ENCODE assay signal across 31 mouse cellular contexts in the genomic region with DNA sequence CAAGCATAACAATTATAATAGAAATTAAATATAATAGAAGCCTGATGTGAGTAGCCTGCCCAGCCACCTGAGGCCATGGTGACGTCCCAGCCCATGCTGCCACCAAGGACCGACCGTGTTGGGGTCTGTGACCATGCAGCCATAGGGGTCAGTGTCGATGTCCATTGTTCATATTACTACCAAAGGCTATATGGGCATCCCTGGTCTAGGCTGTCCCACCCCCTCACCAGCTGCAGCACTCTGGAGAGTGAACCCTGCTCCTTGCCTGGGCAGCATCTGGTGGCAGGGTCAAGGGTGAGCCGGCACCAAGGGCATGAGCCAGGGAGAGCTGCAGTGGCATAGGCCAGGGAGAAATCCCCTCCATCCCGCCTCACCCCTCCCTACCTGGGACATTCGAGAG. TPM values are rescaled to one million over a fixed set of nuclear protein-coding genes. Genes with fewer than 3 reads are reported as not detected.
DNase-seq lines count a peak whose midpoint lies in the region; ATAC-seq and TF ChIP-seq lines count a peak whose summit lies in the region.
"Had no signal": no experiment of that assay in that cellular context is flagged by ENCODE, and none has a peak within 500 bp of the region (broad histone marks: within the 10 kb centered on the region; RNA-seq: fewer than 3 reads in every experiment).

No protein-coding gene starts in this region.

- ATAC-seq in heart, embryonic 12.5 days (ENCODE audit: insufficient number of reproducible peaks, low FRiP score) = peak; percentile 45; the same call in 1 of the 2 replicates
- peak; percentile 46; the same call in 1 of the 2 replicates for ATAC-seq in kidney, postnatal 0 days (replicated peaks; ENCODE audit: low FRiP score, low read depth)
- ATAC-seq in midbrain, embryonic 12.5 days (ENCODE audit: low FRiP score, low read depth) = peak; percentile 41
- no peak for ATAC-seq in midbrain, embryonic 16.5 days
- ATAC-seq: inflammation-experienced regulatory T-cells, adult 6 months had no signal

- H3K36me3 ChIP-seq in heart, embryonic 12.5 days = no peaks in the 10 kb centered on the region
- H3K36me3 ChIP-seq in kidney, postnatal 0 days (ENCODE audit: insufficient read depth, low read length) = no peaks in the 10 kb centered on the region
- H3K36me3 ChIP-seq in midbrain, embryonic 12.5 days = no peaks in the 10 kb centered on the region
- H3K36me3 ChIP-seq in midbrain, embryonic 16.5 days (ENCODE audit: control insufficient read depth, insufficient read depth, low read length) = no peaks in the 10 kb centered on the region
- H3K36me3 ChIP-seq: embryonic facial prominence, embryonic 12.5 days; forebrain, embryonic 10.5 days; limb, embryonic 13.5 days; neural tube, embryonic 12.5 days had no signal

- DNase-seq in heart, postnatal 10 days = no peak
- no peak for DNase-seq in kidney, postnatal 0 days (ENCODE audit: low spot score)
- DNase-seq in kidney, adult 11 months = no peak
- no peak for DNase-seq in gastrocnemius, adult 18-20 months (ENCODE audit: low spot score)
- DNase-seq: adrenal gland, postnatal 14 days; cerebellum, adult 11 months; cerebellum, adult 9-10 months; cerebellum, postnatal 36 days; gastrocnemius, postnatal 10 days; kidney, adult 9 months; kidney, postnatal 25 days; lung, embryonic 14.5 days; lung, postnatal 14 days; right cerebral cortex, adult 18-20 months; spleen, adult 18-20 months; thymus, adult 2 months; thymus, postnatal 36 days had no signal

- no peaks in the 10 kb centered on the region for H3K9me3 ChIP-seq in heart, embryonic 12.5 days (replicated peaks)
- no peaks in the 10 kb centered on the region for H3K9me3 ChIP-seq in kidney, postnatal 0 days (replicated peaks; ENCODE audit: low read length)
- H3K9me3 ChIP-seq in midbrain, embryonic 12.5 days = no peaks in the 10 kb centered on the region
- H3K9me3 ChIP-seq in midbrain, embryonic 16.5 days (replicated peaks; ENCODE audit: control insufficient read depth, low read length, poor library complexity, severe bottlenecking) = no peaks in the 10 kb centered on the region
- H3K9me3 ChIP-seq: embryonic facial prominence, embryonic 12.5 days; forebrain, embryonic 10.5 days; limb, embryonic 13.5 days; neural tube, embryonic 12.5 days had no signal

- no peak overlapping the region for H3K27ac ChIP-seq in heart, embryonic 12.5 days (ENCODE audit: poor library complexity, severe bottlenecking)
- no peak overlapping the region for H3K27ac ChIP-seq in kidney, postnatal 0 days
- H3K27ac ChIP-seq in midbrain, embryonic 12.5 days (replicated peaks) = no peak overlapping the region
- H3K27ac ChIP-seq in midbrain, embryonic 16.5 days (ENCODE audit: low read length) = no peak overlapping the region
- H3K27ac ChIP-seq: embryonic facial prominence, embryonic 12.5 days; forebrain, embryonic 10.5 days; limb, embryonic 13.5 days; liver, embryonic 14.5 days; neural tube, embryonic 12.5 days had no signal

- no peak overlapping the region for H3K9ac ChIP-seq in heart, embryonic 12.5 days
- H3K9ac ChIP-seq in kidney, postnatal 0 days (ENCODE audit: low read depth, low read length) = no peak overlapping the region
- no peak overlapping the region for H3K9ac ChIP-seq in midbrain, embryonic 12.5 days (replicated peaks)
- no peak overlapping the region for H3K9ac ChIP-seq in midbrain, embryonic 16.5 days (ENCODE audit: low read depth, low read length)
- H3K9ac ChIP-seq: embryonic facial prominence, embryonic 12.5 days; forebrain, postnatal 0 days; limb, embryonic 13.5 days; liver, embryonic 14.5 days; lung, embryonic 14.5 days; neural tube, embryonic 12.5 days had no signal

- no peak for TF ChIP-seq CTCF in kidney, postnatal 0 days (IDR thresholded peaks at IDR 0.05; ENCODE audit: low read depth)

- H3K4me2 ChIP-seq in heart, embryonic 12.5 days = no peak overlapping the region
- H3K4me2 ChIP-seq in kidney, postnatal 0 days (ENCODE audit: low read length) = no peak overlapping the region
- H3K4me2 ChIP-seq in midbrain, embryonic 12.5 days (replicated peaks) = no peak overlapping the region
- no peak overlapping the region for H3K4me2 ChIP-seq in midbrain, embryonic 16.5 days (ENCODE audit: low read length)
- H3K4me2 ChIP-seq: embryonic facial prominence, embryonic 12.5 days; limb, embryonic 13.5 days; lung, embryonic 14.5 days; neural tube, embryonic 12.5 days had no signal

- no peak overlapping the region for H3K4me3 ChIP-seq in heart, embryonic 12.5 days
- H3K4me3 ChIP-seq in kidney, postnatal 0 days (replicated peaks; ENCODE audit: low read depth, low read length) = no peak overlapping the region
- no peak overlapping the region for H3K4me3 ChIP-seq in midbrain, embryonic 12.5 days
- H3K4me3 ChIP-seq in midbrain, embryonic 16.5 days (ENCODE audit: low read depth, low read length) = no peak overlapping the region
- H3K4me3 ChIP-seq: embryonic facial prominence, embryonic 12.5 days; forebrain, embryonic 10.5 days; limb, embryonic 13.5 days; myocyte; neural tube, embryonic 12.5 days had no signal

- H3K4me1 ChIP-seq in heart, embryonic 12.5 days (replicated peaks) = no peaks in the 10 kb centered on the region
- no peaks in the 10 kb centered on the region for H3K4me1 ChIP-seq in kidney, postnatal 0 days (replicated peaks; ENCODE audit: insufficient read depth, low read length)
- H3K4me1 ChIP-seq in midbrain, embryonic 12.5 days = no peaks in the 10 kb centered on the region
- H3K4me1 ChIP-seq in midbrain, embryonic 16.5 days (ENCODE audit: control insufficient read depth, insufficient read depth, low read length) = no peaks in the 10 kb centered on the region
- H3K4me1 ChIP-seq: embryonic facial prominence, embryonic 12.5 days; forebrain, embryonic 10.5 days; limb, embryonic 13.5 days; neural tube, embryonic 12.5 days had no signal

- no peaks in the 10 kb centered on the region for H3K27me3 ChIP-seq in heart, embryonic 12.5 days (replicated peaks)
- H3K27me3 ChIP-seq in kidney, postnatal 0 days (ENCODE audit: insufficient read depth, low read length) = no peaks in the 10 kb centered on the region
- H3K27me3 ChIP-seq in midbrain, embryonic 12.5 days = no peaks in the 10 kb centered on the region
- H3K27me3 ChIP-seq in midbrain, embryonic 16.5 days (ENCODE audit: control insufficient read depth, insufficient read depth, low read depth, low read length) = no peaks in the 10 kb centered on the region
- H3K27me3 ChIP-seq: embryonic facial prominence, embryonic 12.5 days; limb, embryonic 13.5 days; neural tube, embryonic 12.5 days had no signal

- WGBS in heart, embryonic 12.5 days = 72% methylated on average over 7 of the region's 7 CpGs
- WGBS in kidney, postnatal 0 days = 89% methylated on average over 7 of the region's 7 CpGs
- 89% methylated on average over 7 of the region's 7 CpGs for WGBS in midbrain, embryonic 12.5 days
- WGBS in midbrain, embryonic 16.5 days = 92% methylated on average over 7 of the region's 7 CpGs

- intact Hi-C loops in heart, postnatal 10 days (cut with DNase I) = no loop called here

RNA-seq across cellular contexts. Expression of gene Rps29, which starts 19.1 kb away (rescaled TPM):
- polyA plus RNA-seq in heart, embryonic 12.5 days (2016; fragmentation: Nextera tagmentation; extraction: Ambion mirVana) = 1,310 and 1,336 TPM in 2 replicates
- total RNA-seq in heart, postnatal 10 days (2021) = 1,000 to 10,000 TPM; 1,683 to 1,690 TPM
- polyA plus RNA-seq in kidney, postnatal 0 days (2015; fragmentation: Nextera tagmentation; extraction: Ambion mirVana) = 2,047 and 2,435 TPM in 2 replicates
- polyA plus RNA-seq in midbrain, embryonic 12.5 days (2016; fragmentation: Nextera tagmentation; extraction: Ambion mirVana) = 1,282 and 1,420 TPM in 2 replicates
- polyA plus RNA-seq in midbrain, embryonic 16.5 days (2015; fragmentation: Nextera tagmentation; extraction: Ambion mirVana) = 919 and 945 TPM in 2 replicates
- 1,000 to 10,000 TPM in 1 of 2 experiments, 100 to 1,000 TPM in 1; 898 to 1,011 TPM for total RNA-seq in gastrocnemius, adult 18-20 months (2021)

RNA-seq across cellular contexts. Expression of gene Lrr1, which starts 28.8 kb away (rescaled TPM):
- polyA plus RNA-seq in heart, embryonic 12.5 days (2016; fragmentation: Nextera tagmentation; extraction: Ambion mirVana) = 16.1 and 17.5 TPM in 2 replicates
- 1 to 10 TPM; 1.4 to 2.0 TPM for total RNA-seq in heart, postnatal 10 days (2021)
- 10.7 and 11.5 TPM in 2 replicates for polyA plus RNA-seq in kidney, postnatal 0 days (2015; fragmentation: Nextera tagmentation; extraction: Ambion mirVana)
- polyA plus RNA-seq in midbrain, embryonic 12.5 days (2016; fragmentation: Nextera tagmentation; extraction: Ambion mirVana) = 23.4 and 24.5 TPM in 2 replicates
- polyA plus RNA-seq in midbrain, embryonic 16.5 days (2015; fragmentation: Nextera tagmentation; extraction: Ambion mirVana) = 2.9 and 3.1 TPM in 2 replicates
- total RNA-seq in gastrocnemius, adult 18-20 months (2021) = not detected
- total RNA-seq: heart, adult 8-10 months; layer of hippocampus, adult 18-20 months; left cerebral cortex, adult 18-20 months had no signal

RNA-seq across cellular contexts. Expression of gene Rpl36al, which starts 44.0 kb away (rescaled TPM):
- 572 and 579 TPM in 2 replicates for polyA plus RNA-seq in heart, embryonic 12.5 days (2016; fragmentation: Nextera tagmentation; extraction: Ambion mirVana)
- total RNA-seq in heart, postnatal 10 days (2021) = 100 to 1,000 TPM; 259 to 277 TPM
- polyA plus RNA-seq in kidney, postnatal 0 days (2015; fragmentation: Nextera tagmentation; extraction: Ambion mirVana) = 734 and 768 TPM in 2 replicates
- 406 and 431 TPM in 2 replicates for polyA plus RNA-seq in midbrain, embryonic 12.5 days (2016; fragmentation: Nextera tagmentation; extraction: Ambion mirVana)
- polyA plus RNA-seq in midbrain, embryonic 16.5 days (2015; fragmentation: Nextera tagmentation; extraction: Ambion mirVana) = 286 and 296 TPM in 2 replicates
- total RNA-seq in gastrocnemius, adult 18-20 months (2021) = 100 to 1,000 TPM; 336 to 346 TPM

RNA-seq across cellular contexts. Expression of gene Mgat2, which starts 44.1 kb away (rescaled TPM):
- 56.2 and 56.8 TPM in 2 replicates for polyA plus RNA-seq in heart, embryonic 12.5 days (2016; fragmentation: Nextera tagmentation; extraction: Ambion mirVana)
- total RNA-seq in heart, postnatal 10 days (2021) = 10 to 100 TPM; 27.8 to 32.4 TPM
- 70.0 and 81.5 TPM in 2 replicates for polyA plus RNA-seq in kidney, postnatal 0 days (2015; fragmentation: Nextera tagmentation; extraction: Ambion mirVana)
- polyA plus RNA-seq in midbrain, embryonic 12.5 days (2016; fragmentation: Nextera tagmentation; extraction: Ambion mirVana) = 48.0 and 48.6 TPM in 2 replicates
- 30.6 and 34.7 TPM in 2 replicates for polyA plus RNA-seq in midbrain, embryonic 16.5 days (2015; fragmentation: Nextera tagmentation; extraction: Ambion mirVana)
- total RNA-seq in gastrocnemius, adult 18-20 months (2021) = 1 to 10 TPM; 5.6 to 7.2 TPM

RNA-seq across cellular contexts. Expression of gene Gm49383, which starts 57.1 kb away (rescaled TPM):
- polyA plus RNA-seq in heart, embryonic 12.5 days (2016; fragmentation: Nextera tagmentation; extraction: Ambion mirVana) = 18.5 and 19.4 TPM in 2 replicates
- 1 to 10 TPM; 4.9 to 6.6 TPM for total RNA-seq in heart, postnatal 10 days (2021)
- 15.2 and 19.8 TPM in 2 replicates for polyA plus RNA-seq in kidney, postnatal 0 days (2015; fragmentation: Nextera tagmentation; extraction: Ambion mirVana)
- polyA plus RNA-seq in midbrain, embryonic 12.5 days (2016; fragmentation: Nextera tagmentation; extraction: Ambion mirVana) = 27.5 and 28.1 TPM in 2 replicates
- polyA plus RNA-seq in midbrain, embryonic 16.5 days (2015; fragmentation: Nextera tagmentation; extraction: Ambion mirVana) = 11.8 and 14.7 TPM in 2 replicates
- 1 to 10 TPM; 1.7 to 3.4 TPM for total RNA-seq in gastrocnemius, adult 18-20 months (2021)
